ENCODE assay signal across 8 mouse cellular contexts in the genomic region with DNA sequence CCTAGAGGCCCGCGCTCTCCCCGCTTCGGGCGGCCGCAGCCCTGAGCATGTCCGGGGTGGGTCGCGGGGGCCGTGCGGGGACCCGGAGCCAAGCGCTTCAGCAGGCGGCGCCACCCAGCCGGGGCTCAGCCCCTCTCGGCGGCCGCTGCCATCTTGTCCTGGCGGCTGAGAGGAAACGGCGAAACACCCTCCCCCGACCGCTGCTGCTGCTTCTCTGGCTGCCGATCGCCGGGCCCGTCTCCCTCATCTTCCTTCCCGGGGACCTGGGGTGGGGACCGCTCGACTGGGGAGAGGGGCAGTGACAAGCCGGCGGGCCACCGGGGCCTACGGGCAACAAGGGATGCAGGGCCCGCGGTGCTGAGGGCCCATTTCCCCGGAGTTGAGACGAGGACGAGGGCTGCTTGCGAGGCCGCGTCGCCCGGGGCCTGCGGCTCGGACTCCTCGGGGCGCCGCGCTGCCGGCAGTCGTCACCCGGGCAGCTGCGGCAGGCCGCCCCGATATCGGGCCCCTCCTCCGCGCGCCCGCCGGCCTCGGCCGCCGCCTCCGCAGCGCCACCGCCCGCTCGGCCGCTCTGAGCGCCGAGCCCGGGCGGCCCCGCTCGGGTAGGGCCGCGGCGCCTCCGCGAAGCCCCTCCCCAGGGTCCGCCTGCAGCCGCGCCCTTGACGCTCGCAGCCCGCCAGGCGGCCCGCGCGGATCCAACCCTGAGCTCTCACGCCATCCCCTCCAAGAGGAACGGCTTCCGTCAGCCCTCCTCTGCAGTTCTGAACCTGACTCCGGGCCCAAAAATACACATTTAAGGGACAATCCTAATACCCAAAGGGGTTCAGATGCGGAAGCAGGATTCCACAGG. TPM values are rescaled to one million over a fixed set of nuclear protein-coding genes. Genes with fewer than 3 reads are reported as not detected.
DNase-seq lines count a peak whose midpoint lies in the region; ATAC-seq and TF ChIP-seq lines count a peak whose summit lies in the region.

A gene (minus strand): TSS at position 496 of the 850 bp plus-strand sequence.

- peak within 1 kb of the TSS; percentile 78 for H3K4me2 ChIP-seq in heart, embryonic 14.5 days (ENCODE audit: low read length)
- peak within 1 kb of the TSS; percentile 84 for H3K4me2 ChIP-seq in liver, embryonic 14.5 days (ENCODE audit: low read depth)
- H3K4me2 ChIP-seq in neural tube, embryonic 11.5 days (ENCODE audit: low read depth), result peak within 1 kb of the TSS; percentile 48
- peak within 1 kb of the TSS; percentile 77 for H3K4me2 ChIP-seq in stomach, postnatal 0 days (replicated peaks; ENCODE audit: low read depth)

- peak; percentile 89 for DNase-seq in CD4-positive, CD25-positive, alpha-beta regulatory T cell, adult 2 months (ENCODE audit: low read depth, low spot score)
- DNase-seq in fibroblast of lung, adult 2 months (ENCODE audit: low read depth), result peak; percentile 44
- peak; percentile 81 to 91 for DNase-seq in kidney, postnatal 25 days
- DNase-seq in liver, embryonic 14.5 days (ENCODE audit: low read depth in 3 of 3, low spot score in 3 of 3), result peak; percentile 66 to 70 (median 66)
- DNase-seq in neural tube, embryonic 11.5 days (ENCODE audit: low spot score), result peak; percentile 90
- DNase-seq in stomach, postnatal 0 days (ENCODE audit: low spot score), result peak; percentile 85

- peaks cover 5% of the 10 kb centered on the region; the same call in 1 of the 2 replicates for H3K4me1 ChIP-seq in brown adipose tissue, adult 24 weeks (ENCODE audit: control insufficient read depth, insufficient read depth, insufficient read length, low read length)
- H3K4me1 ChIP-seq in heart, embryonic 14.5 days (ENCODE audit: control insufficient read depth in 2 of 2, insufficient read depth in 2 of 2, low read length in 2 of 2), result peaks cover 14 to 24% of the 10 kb centered on the region in 2 experiments
- H3K4me1 ChIP-seq in liver, embryonic 14.5 days (replicated peaks; ENCODE audit: control insufficient read depth in 2 of 2, insufficient read depth in 2 of 2, low read length in 1 of 2), result peaks cover 6 to 11% of the 10 kb centered on the region in 2 experiments
- peaks cover 3% of the 10 kb centered on the region; the same call in 1 of the 2 replicates for H3K4me1 ChIP-seq in neural tube, embryonic 11.5 days (ENCODE audit: control insufficient read depth, insufficient read depth, low read length)
- no peaks in the 10 kb centered on the region for H3K4me1 ChIP-seq in stomach, postnatal 0 days (replicated peaks; ENCODE audit: control insufficient read depth, insufficient read depth)

- no peaks in the 10 kb centered on the region for H3K36me3 ChIP-seq in heart, embryonic 14.5 days (ENCODE audit: control insufficient read depth, insufficient read depth, low read length)
- H3K36me3 ChIP-seq in liver, embryonic 14.5 days (replicated peaks; ENCODE audit: control insufficient read depth, insufficient read depth, low read depth), result no peaks in the 10 kb centered on the region
- no peaks in the 10 kb centered on the region for H3K36me3 ChIP-seq in neural tube, embryonic 11.5 days (ENCODE audit: control insufficient read depth, insufficient read depth, low read length)
- no peaks in the 10 kb centered on the region for H3K36me3 ChIP-seq in stomach, postnatal 0 days (ENCODE audit: control insufficient read depth, insufficient read depth, low read length)

- ATAC-seq in heart, embryonic 14.5 days (ENCODE audit: insufficient number of reproducible peaks, insufficient read depth, low FRiP score, low read depth), result peak; percentile 93
- ATAC-seq in liver, embryonic 14.5 days (ENCODE audit: insufficient read depth), result peak; percentile 84
- peak; percentile 89 for ATAC-seq in neural tube, embryonic 11.5 days (ENCODE audit: insufficient read depth, low FRiP score, low TSS enrichment)
- peak; percentile 87 for ATAC-seq in stomach, postnatal 0 days (ENCODE audit: low FRiP score, low TSS enrichment)

- no peak for TF ChIP-seq EP300 in liver, embryonic 14.5 days (IDR thresholded peaks at IDR 0.05; ENCODE audit: low read depth)
- no peak for TF ChIP-seq EP300 in stomach, postnatal 0 days (optimal IDR thresholded peaks at IDR 0.05)

- H3K9ac ChIP-seq in heart, embryonic 14.5 days (ENCODE audit: low read length), result peak within 1 kb of the TSS; percentile 100
- peak within 1 kb of the TSS; percentile 96 for H3K9ac ChIP-seq in liver, embryonic 14.5 days (replicated peaks)
- H3K9ac ChIP-seq in neural tube, embryonic 11.5 days (ENCODE audit: low read length), result peak within 1 kb of the TSS; percentile 99
- peak within 1 kb of the TSS; percentile 100 for H3K9ac ChIP-seq in stomach, postnatal 0 days (ENCODE audit: low read length)

- peak within 1 kb of the TSS; percentile 97 for H3K27ac ChIP-seq in brown adipose tissue, adult 24 weeks (replicated peaks; ENCODE audit: low read depth, low read length)
- peak within 1 kb of the TSS; percentile 86 to 100 for H3K27ac ChIP-seq in heart, embryonic 14.5 days (replicated peaks in 1 of 2; ENCODE audit: control insufficient read depth in 1 of 2, insufficient read depth in 1 of 2, low read depth in 2 of 2, low read length in 2 of 2)
- peak within 1 kb of the TSS; percentile 91 for H3K27ac ChIP-seq in liver, embryonic 14.5 days
- H3K27ac ChIP-seq in neural tube, embryonic 11.5 days (ENCODE audit: low read depth, low read length), result peak within 1 kb of the TSS; percentile 99
- H3K27ac ChIP-seq in stomach, postnatal 0 days (replicated peaks), result peak within 1 kb of the TSS; percentile 100

- H3K4me3 ChIP-seq in brown adipose tissue, adult 24 weeks (ENCODE audit: insufficient read depth, low read depth, low read length), result peak within 1 kb of the TSS; percentile 81
- H3K4me3 ChIP-seq in heart, embryonic 14.5 days (ENCODE audit: control insufficient read depth in 1 of 2, insufficient read depth in 1 of 2, low read depth in 1 of 2, low read length in 2 of 2), result peak within 1 kb of the TSS; percentile 82 to 91
- peak within 1 kb of the TSS; percentile 87 to 93 for H3K4me3 ChIP-seq in liver, embryonic 14.5 days (ENCODE audit: insufficient read depth in 1 of 2, low read depth in 2 of 2, low read length in 2 of 2)
- H3K4me3 ChIP-seq in neural tube, embryonic 11.5 days (ENCODE audit: low read depth, low read length), result peak within 1 kb of the TSS; percentile 90
- peak within 1 kb of the TSS; percentile 99 for H3K4me3 ChIP-seq in stomach, postnatal 0 days (ENCODE audit: low read depth, low read length)

- no peaks in the 10 kb centered on the region for H3K27me3 ChIP-seq in heart, embryonic 14.5 days (ENCODE audit: control insufficient read depth, insufficient read depth, low read length)
- H3K27me3 ChIP-seq in liver, embryonic 14.5 days (ENCODE audit: control insufficient read depth, insufficient read depth, low read length), result no peaks in the 10 kb centered on the region
- H3K27me3 ChIP-seq in neural tube, embryonic 11.5 days (ENCODE audit: control insufficient read depth, insufficient read depth, low read length), result no peaks in the 10 kb centered on the region
- H3K27me3 ChIP-seq in stomach, postnatal 0 days (ENCODE audit: control insufficient read depth, insufficient read depth, low read length), result no peaks in the 10 kb centered on the region

- peak; percentile 55 for TF ChIP-seq CTCF in liver, embryonic 14.5 days (IDR thresholded peaks at IDR 0.05; ENCODE audit: low read depth)
- TF ChIP-seq CTCF in stomach, postnatal 0 days (IDR thresholded peaks at IDR 0.05; ENCODE audit: low read depth), result peak; percentile 56

- no peaks in the 10 kb centered on the region for H3K9me3 ChIP-seq in heart, embryonic 14.5 days (ENCODE audit: control insufficient read depth, low read length)
- no peaks in the 10 kb centered on the region for H3K9me3 ChIP-seq in liver, embryonic 14.5 days (ENCODE audit: control insufficient read depth, low read length)
- no peaks in the 10 kb centered on the region for H3K9me3 ChIP-seq in neural tube, embryonic 11.5 days (ENCODE audit: control insufficient read depth, low read length)
- H3K9me3 ChIP-seq in stomach, postnatal 0 days (ENCODE audit: control insufficient read depth, low read length), result no peaks in the 10 kb centered on the region

- under 1% methylated on average over 89 of the region's 98 CpGs for WGBS in heart, embryonic 14.5 days
- WGBS in liver, embryonic 14.5 days (ENCODE audit: insufficient replicate concordance), result under 1% methylated on average over 80 of the region's 98 CpGs
- WGBS in neural tube, embryonic 11.5 days, result under 1% methylated on average over 76 of the region's 98 CpGs
- under 1% methylated on average over 59 of the region's 98 CpGs for WGBS in stomach, postnatal 0 days

RNA-seq across cellular contexts. Expression of the gene that starts here (rescaled TPM):
- 54.9 and 76.1 TPM in 2 replicates for polyA plus RNA-seq in brown adipose tissue, adult 24 weeks (2012; ENCODE audit: insufficient read depth, insufficient read length, missing spikeins)
- polyA plus RNA-seq in heart, embryonic 14.5 days (2014; fragmentation: Nextera tagmentation; extraction: Ambion mirVana), result 72.7 and 74.0 TPM in 2 replicates
- 6.0 and 7.0 TPM in 2 replicates for polyA plus RNA-seq in liver, embryonic 14.5 days (2012; rRNA removed)
- polyA plus RNA-seq in liver, embryonic 14.5 days (2014; fragmentation: Nextera tagmentation; extraction: Ambion mirVana), result 8.2 and 9.1 TPM in 2 replicates
- 14.9 and 15.4 TPM in 2 replicates for polyA plus RNA-seq in neural tube, embryonic 11.5 days (2014; fragmentation: Nextera tagmentation; extraction: Ambion mirVana)
- polyA plus RNA-seq in stomach, postnatal 0 days (2015; fragmentation: Nextera tagmentation; extraction: Ambion mirVana), result 8.8 and 9.8 TPM in 2 replicates

Comparison
In these comparisons a context has a peak if more than half of its experiments do, and no peak if none do; other contexts are left out.
1. Peak in every context shown above with its lines: DNase-seq, ATAC-seq, H3K4me3 ChIP-seq and H3K27ac ChIP-seq.